Mouse (Mus musculus): ENCODE data around the gene Naa10.

GRCm38 (mm10) chrX:73877014-73877413 lies 44.7 kb downstream of the Naa10 start:
- TF ChIP-seq POLR2A (IDR thresholded peaks at IDR 0.05; ENCODE audit: extremely low read depth, insufficient read depth, low read length) (no peak), CTCF (IDR thresholded peaks at IDR 0.05; ENCODE audit: low read depth, low read length) (no peak)

Measured in liver, adult 2 months (tissue).